Mouse (Mus musculus) c-Kit-positive CD71-positive TER-119-negative erythroid progenitor cells, embryonic 14.5 days (primary cell): ENCODE measurements at regions not wholly inside any gene's neighbourhood (a gene's known extent, or its start where the extent isn't known, plus 50 kb on each side); places are given as distances from the start of the nearest gene placed in this dataset.

Experiments used
- DNase-seq: peaks from one replicate; pipeline ENCODE4 v3.0.0-alpha.2; 2013; ENCODE audit warnings: low read depth

- no peak for DNase-seq
Measured at GRCm38 (mm10) chr1:73116526-73116925, 100.8 kb upstream of the Tnp1 start.

DNA sequence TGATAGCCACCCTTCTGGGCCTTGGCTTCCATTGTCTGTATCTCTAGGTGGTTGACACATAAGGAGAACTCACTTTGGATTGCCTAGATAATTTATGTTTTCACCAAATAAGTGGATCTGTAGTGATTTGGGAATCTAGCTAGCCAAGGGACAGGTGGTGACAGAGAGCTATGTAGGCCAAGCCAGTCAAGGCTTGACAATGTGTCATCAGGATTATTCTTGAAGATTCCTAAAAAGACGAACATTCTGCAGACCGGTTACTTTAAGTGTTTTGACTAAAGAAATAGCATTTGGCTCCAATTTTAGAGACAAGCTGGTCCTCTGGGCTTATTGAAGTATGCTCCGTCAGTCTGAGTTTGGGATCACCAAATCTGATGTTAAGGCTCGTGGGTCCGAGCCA is 100.1 kb upstream of the Tnp1 start:
- DNase-seq: no peak

DNA sequence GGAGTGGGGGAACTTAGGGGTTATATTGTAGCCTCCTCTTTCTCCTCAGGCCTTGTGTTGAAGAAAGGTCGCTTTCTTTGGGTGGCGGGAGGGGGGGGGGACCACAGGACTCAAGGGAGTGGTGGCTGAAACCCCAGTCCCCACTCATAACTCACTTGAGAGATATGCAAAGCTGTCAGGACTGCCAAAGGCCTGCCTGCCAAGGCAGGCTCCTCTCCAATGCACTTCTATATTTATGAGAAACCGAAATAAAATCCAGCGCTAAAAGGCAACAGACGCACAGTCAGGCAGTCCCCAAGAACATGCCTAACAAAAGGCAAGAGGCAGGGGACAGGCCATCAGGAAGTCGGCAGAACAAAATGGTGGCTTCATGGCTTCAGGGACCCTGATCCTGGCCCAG is 97.4 kb upstream of the Tnp1 start:
- no peak for DNase-seq

- DNase-seq: no peak
Measured at GRCm38 (mm10) chr1:73112711-73113110, 97.0 kb upstream of the Tnp1 start.

GRCm38 (mm10) chr1:73111911-73112310 is 96.2 kb upstream of the Tnp1 start:
- no peak for DNase-seq

DNA sequence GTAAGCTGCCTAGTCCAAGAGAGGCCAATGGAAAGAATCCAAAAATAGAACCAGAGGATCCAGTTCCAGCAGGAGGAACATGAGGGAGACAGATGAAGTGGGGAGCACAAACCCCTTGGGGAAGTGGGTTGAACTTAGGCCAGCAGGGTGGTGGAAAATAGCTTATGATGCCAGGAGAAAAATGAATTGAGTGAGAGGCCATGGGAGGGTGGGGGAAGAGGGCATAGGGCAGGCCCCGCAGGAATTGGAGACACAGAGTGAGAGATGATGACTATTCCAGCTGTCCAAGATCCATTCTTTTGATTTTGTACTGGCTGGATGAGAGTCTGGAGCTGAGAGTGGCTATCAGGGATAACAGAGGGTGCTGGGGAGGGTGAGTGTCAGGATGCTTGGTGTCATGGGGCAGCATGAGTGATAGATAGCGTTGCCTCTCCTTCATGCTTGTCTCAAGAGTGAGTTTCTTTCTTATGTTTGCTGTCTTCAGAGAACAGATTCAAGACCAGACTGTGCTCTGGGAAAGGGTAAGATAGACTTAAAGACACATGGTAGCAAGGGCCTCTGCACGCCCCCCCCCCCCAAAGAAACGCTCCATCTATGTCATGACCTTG is 90.3 kb upstream of the Tnp1 start:
- DNase-seq: no peak

DNA sequence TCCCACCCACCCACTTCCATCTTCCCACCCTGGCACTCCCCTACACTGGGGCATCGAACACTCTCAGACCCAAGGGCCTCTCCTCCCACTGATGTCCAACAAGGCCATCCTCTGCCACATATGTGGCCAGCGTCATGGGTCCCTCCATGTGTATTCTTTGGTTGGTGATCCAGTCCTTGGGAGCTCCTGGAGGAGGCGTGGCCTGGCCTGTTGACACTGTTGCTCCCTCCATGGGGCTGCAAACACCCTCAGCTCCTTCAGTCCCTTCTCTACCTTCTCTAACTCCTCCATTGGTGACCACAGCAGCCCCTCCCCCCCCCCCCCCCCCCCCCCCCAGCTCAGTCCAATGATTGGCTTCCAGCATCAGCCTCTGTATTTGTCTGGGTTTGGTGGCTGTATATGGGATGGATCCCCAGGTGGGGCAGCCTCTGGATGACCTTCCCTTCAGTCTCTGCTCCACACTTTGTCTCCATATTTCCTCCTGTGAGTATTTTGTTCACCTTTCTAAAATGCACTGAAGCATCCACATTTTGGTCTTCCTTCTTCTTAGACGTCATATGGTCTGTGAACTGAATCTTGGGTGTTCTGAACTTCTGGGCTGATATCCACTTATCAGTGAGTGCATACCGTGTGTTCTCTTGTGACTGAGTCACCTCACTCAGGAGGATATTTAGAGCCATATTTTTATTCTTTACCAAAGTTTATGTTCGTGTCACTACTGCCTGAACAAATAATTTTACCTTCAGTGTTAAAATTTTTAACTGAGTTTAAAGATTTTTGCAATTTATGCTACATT is 82.1 kb upstream of the Tnp1 start:
- DNase-seq: peak; percentile 8

- no peak for DNase-seq
Measured at GRCm38 (mm10) chr1:73089636-73090035, 73.9 kb upstream of the Tnp1 start.

GRCm38 (mm10) chr1:73088494-73088893 is 72.8 kb upstream of the Tnp1 start:
- no peak for DNase-seq

GRCm38 (mm10) chr1:73084946-73085345 is 69.2 kb upstream of the Tnp1 start:
- DNase-seq: no peak

GRCm38 (mm10) chr1:73083396-73083795 is 67.7 kb upstream of the Tnp1 start:
- no peak for DNase-seq

GRCm38 (mm10) chr1:73079518-73079917 is 63.8 kb upstream of the Tnp1 start:
- no peak for DNase-seq

- DNase-seq: no peak
Measured at GRCm38 (mm10) chr1:73077156-73077555, 61.4 kb upstream of the Tnp1 start.

GRCm38 (mm10) chr1:73075699-73076373 is 60.1 kb upstream of the Tnp1 start:
- DNase-seq: no peak

GRCm38 (mm10) chr1:73075159-73075558 is 59.5 kb upstream of the Tnp1 start:
- DNase-seq: no peak

DNA sequence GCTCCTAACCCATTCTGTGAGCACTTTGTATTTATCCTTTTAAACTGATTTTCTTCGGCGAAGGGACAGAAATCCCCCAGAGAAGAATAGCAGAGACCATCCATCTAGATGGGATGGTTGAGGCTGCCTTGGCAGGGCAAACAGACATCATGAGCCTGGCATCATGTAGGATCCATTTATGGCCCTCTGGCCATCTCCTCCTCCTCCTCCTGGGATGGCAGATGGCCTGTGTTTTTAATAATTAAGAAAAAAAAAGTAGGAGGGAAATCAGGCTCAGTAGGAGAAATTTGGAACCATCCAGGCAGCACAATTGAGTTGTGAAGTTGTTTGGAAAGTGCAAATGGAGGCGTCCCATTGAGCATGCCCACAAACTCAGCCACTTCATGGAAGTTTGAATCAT is 58.8 kb upstream of the Tnp1 start:
- no peak for DNase-seq

DNA sequence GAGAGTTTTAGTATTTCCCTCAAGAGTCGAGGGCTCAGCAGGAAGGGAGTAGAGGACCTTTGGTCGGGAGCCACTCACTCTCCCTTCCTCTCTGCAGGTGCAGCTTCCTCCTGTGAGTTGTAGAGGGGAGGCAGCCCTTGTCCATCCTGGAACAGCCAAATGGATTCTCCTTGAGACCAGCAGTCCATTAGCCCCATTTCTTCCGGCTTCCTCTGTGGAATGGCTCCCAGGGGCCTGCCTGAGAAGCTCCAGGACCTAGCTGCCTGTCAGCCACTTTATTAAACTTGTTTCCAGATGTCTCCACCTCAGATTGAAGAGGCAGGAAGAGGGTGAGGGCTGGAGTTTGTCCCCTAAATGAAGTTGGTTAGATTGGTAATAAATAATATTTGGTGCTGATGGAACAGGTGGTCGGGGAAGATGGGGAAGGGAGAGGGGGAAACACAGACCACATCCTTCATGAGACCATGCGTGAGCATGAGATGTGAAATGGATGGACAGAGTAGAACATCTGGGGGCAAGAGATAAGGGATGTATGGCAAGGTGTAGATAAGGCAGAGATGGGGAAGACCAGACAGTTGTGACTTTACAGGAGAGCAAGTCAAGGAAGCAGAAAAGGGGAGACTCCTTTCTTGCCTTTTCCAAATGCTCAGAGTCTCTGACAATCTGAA is 56.7 kb upstream of the Tnp1 start:
- DNase-seq: peak; percentile 22

DNA sequence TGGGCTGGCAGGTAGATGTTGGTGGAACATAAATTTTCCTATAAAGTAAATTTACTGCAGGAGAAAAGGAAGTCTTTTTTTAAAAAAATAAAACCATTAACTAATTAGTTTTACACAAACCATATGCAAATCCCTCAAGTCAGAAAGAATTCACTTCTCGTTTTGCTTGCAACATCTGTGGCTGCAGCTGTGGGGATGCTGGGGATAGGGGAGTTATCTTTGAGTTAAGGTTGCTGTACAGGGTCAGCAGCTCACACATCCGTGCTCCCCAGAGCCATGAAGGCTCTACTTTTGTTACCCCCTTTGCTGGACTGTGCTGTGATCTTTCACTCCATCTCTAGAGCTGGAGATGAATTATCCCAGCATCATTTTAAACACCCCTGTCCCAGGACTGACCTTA is 54.4 kb upstream of the Tnp1 start:
- no peak for DNase-seq
